Mouse (Mus musculus) layer of hippocampus, adult 2 months (tissue): ENCODE measurements around the gene Pxk. TPM values are rescaled to one million over a fixed set of nuclear protein-coding genes. Genes with fewer than 3 reads are reported as not detected.

ENCODE experiments used
- DNase-seq, 2 experiments: peaks; one replicate each; pipeline ENCODE4 v3.0.0; 2022; ENCODE audit warnings: low spot score in 2 of 2
- H3K27ac ChIP-seq: fragments of 200-600 bp; 2 replicates; pipeline ENCODE4 v1.8.1; 2022
- H3K4me3 ChIP-seq: fragments of 200-600 bp; 2 replicates; pipeline ENCODE4 v1.8.1; 2022; ENCODE audit warnings: mild to moderate bottlenecking
- CTCF ChIP-seq: fragments of 200-600 bp; conservative IDR thresholded peaks from 2 replicates; pipeline ENCODE4 v1.8.1; 2022; ENCODE audit warnings: antibody characterized with exemption, mild to moderate bottlenecking, moderate library complexity
- long read RNA-seq, 2 experiments: library from polyadenylated mRNA; stranded (forward); transcript quantifications; one replicate each; pipeline ENCODE4 v2.0.0; 2021; ENCODE audit warnings: borderline mapping rate in 2 of 2
- total RNA-seq, 2 experiments: library from RNA; stranded (reverse); gene quantifications; 2 replicates each; pipeline ENCODE4 v1.2.3; 2021

Pxk gene
- 10 to 100 TPM; 28.5 to 28.9 TPM for total RNA-seq
- long read RNA-seq, experiment 1, transcript Pxk-202 (19 exons, 2,840 nt): major isoform, 6 of 23 reads
- long read RNA-seq, experiment 1, partial matches to known transcripts: 4 of 23 reads
- long read RNA-seq, experiment 1, other reads (novel, unspliced or antisense): 6 of 23 reads
- long read RNA-seq, experiment 2, transcript Pxk-205 (18 exons, 2,765 nt): minor isoform, 8 of 43 reads
- long read RNA-seq, experiment 2, transcript Pxk-201 (18 exons, 2,812 nt): major isoform, 11 of 43 reads
- long read RNA-seq, experiment 2, partial matches to known transcripts: 1 of 43 reads
- long read RNA-seq, experiment 2, other reads (novel, unspliced or antisense): 18 of 43 reads

- TF ChIP-seq CTCF: no peak
- H3K4me3 ChIP-seq: peak within 1 kb of the TSS; percentile 70
- H3K27ac ChIP-seq: peak within 1 kb of the TSS; percentile 88
- DNase-seq: peak; percentile 92 to 95
These were observed at the start of gene Pxk for GRCm38 (mm10) chr14:8097978-8098686. Gene Pxk, plus strand, starts transcription at chr14:8098211.

GRCm38 (mm10) chr14:8049334-8049733 is 48.7 kb upstream of the Pxk start:
- no peak for TF ChIP-seq CTCF
- no peak for DNase-seq
- no peak overlapping the region for H3K4me3 ChIP-seq
- peak overlapping the region; percentile 18; the same call in 1 of the 2 replicates for H3K27ac ChIP-seq

- no peak overlapping the region for H3K27ac ChIP-seq
- no peak for TF ChIP-seq CTCF
- no peak for DNase-seq
These were observed 46.1 kb upstream of the Pxk start for GRCm38 (mm10) chr14:8051869-8052268.

GRCm38 (mm10) chr14:8052661-8053060 is 45.4 kb upstream of the Pxk start:
- Histone ChIP-seq H3K4me3 (no peak overlapping the region), H3K27ac (no peak overlapping the region)
- no peak for TF ChIP-seq CTCF
- DNase-seq: no peak

More at GRCm38 (mm10) chr14:8051869-8052268, 46.1 kb upstream of the Pxk start:
- H3K4me3 ChIP-seq: no peak overlapping the region

GRCm38 (mm10) chr14:8054310-8055102 is 43.5 kb upstream of the Pxk start:
- Histone ChIP-seq H3K4me3 (no peak overlapping the region), H3K27ac (peak overlapping the region; percentile 43; the same call in 1 of the 2 replicates)
- DNase-seq: no peak
- no peak for TF ChIP-seq CTCF

- H3K27ac ChIP-seq: no peak overlapping the region
- DNase-seq: no peak
- no peak overlapping the region for H3K4me3 ChIP-seq
- TF ChIP-seq CTCF: no peak
These were observed 41.9 kb upstream of the Pxk start for GRCm38 (mm10) chr14:8056076-8056475.

- Histone ChIP-seq H3K27ac (no peak overlapping the region), H3K4me3 (no peak overlapping the region)
- no peak for DNase-seq
- TF ChIP-seq CTCF: no peak
These were observed 38.1 kb upstream of the Pxk start for GRCm38 (mm10) chr14:8059938-8060337.

- no peak for DNase-seq
- TF ChIP-seq CTCF: no peak
- Histone ChIP-seq H3K27ac (peak overlapping the region; percentile 90), H3K4me3 (no peak overlapping the region)
These were observed 35.9 kb upstream of the Pxk start for GRCm38 (mm10) chr14:8062076-8062475.

- H3K4me3 ChIP-seq: peak overlapping the region; percentile 26; the same call in 1 of the 2 replicates
- DNase-seq: peak; percentile 47 to 76
- TF ChIP-seq CTCF: no peak
- H3K27ac ChIP-seq: peak overlapping the region; percentile 90
These were observed 35.3 kb upstream of the Pxk start for GRCm38 (mm10) chr14:8062537-8063301.

- TF ChIP-seq CTCF: no peak
- DNase-seq: no peak
- peak overlapping the region; percentile 89 for H3K27ac ChIP-seq
- no peak overlapping the region for H3K4me3 ChIP-seq
These were observed 33.9 kb upstream of the Pxk start for GRCm38 (mm10) chr14:8063835-8064785.

- TF ChIP-seq CTCF: peak; percentile 97
- Histone ChIP-seq H3K4me3 (peak within 1 kb of the TSS; percentile 96), H3K27ac (peak within 1 kb of the TSS; percentile 100)
- peak; percentile 95 to 98 for DNase-seq
These were observed 17.8 kb upstream of the Pxk start, which contains the start of gene Rpp14 for GRCm38 (mm10) chr14:8080165-8080679. Gene Rpp14, plus strand, starts transcription at chr14:8080367.
